Mouse (Mus musculus): ENCODE results near the gene Xpc. TPM values are rescaled to one million over a fixed set of nuclear protein-coding genes. Genes with fewer than 3 reads are reported as not detected.
"Not testable (repeated sequence)": the region's sequence is repeated elsewhere in the genome, so short reads cannot be mapped to it uniquely, and the experiment has no call there.

The Xpc gene
- polyA plus RNA-seq, 1 experiment from 2014 or later, result 29.2 TPM

DNA sequence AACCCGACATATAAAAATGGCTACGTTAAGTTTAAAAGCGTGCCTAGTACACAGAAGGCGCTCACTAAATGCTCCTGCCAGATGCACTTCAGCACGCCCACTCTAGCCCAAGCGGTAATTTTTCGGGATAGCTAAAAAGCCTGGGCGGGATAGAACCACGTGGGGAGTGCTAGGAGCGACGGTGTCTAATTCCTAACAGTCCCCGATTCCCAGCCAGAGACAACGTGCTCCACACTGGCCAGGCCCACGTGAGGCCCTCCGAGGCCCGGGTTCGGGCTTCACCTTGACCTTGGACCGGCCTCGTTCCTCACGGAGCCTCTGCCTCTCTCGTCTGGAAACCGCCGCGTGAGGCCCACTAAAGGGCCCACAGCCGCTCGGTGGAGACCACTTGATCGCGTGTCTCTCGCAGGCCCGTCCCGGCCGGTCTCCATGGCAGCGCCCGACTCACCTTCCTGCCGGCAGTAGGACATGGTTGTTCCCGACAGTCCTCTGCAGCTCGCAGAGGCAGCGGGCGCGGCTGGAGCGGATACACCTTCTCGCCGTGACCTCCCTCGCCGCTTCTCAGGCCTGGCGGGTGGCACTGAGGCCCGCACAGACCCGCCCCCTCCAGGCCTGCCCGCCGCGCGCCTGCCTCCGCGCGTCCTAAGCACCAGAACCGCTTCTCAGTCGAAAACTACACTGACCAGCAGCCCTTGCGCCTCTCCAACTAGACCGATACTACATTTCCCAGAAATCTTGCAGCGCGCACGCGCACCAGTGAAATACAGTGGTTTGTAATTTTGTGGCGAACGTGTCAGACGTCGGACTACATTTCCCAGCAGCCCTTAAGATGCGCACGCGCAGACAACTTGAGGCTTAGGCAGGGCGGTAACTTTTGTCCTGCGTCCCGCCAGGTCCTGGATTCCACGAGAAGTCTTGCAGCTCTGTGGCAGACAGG is 42.6 kb downstream of the Xpc start, which contains the start of the genes Chchd4 and Tmem43:
Chchd4 (minus strand) TSS at position 679 of the 937 bp plus-strand sequence.
Tmem43 (plus strand) TSS at position 836 of the 937 bp plus-strand sequence.
- TF ChIP-seq CTCF (IDR thresholded peaks at IDR 0.05; ENCODE audit: low read depth), result peak; percentile 33
- ATAC-seq (replicated peaks; ENCODE audit: low FRiP score, low read depth) (peak; percentile 94), DNase-seq (ENCODE audit: low spot score) (peak; percentile 100)
- under 1% methylated on average over 74 of the region's 74 CpGs for WGBS
- Histone ChIP-seq H3K9ac (ENCODE audit: low read depth, low read length) (peak within 1 kb of the TSS; percentile 74), H3K9me3 (replicated peaks; ENCODE audit: low read length) (no peaks in the 10 kb centered on the region), H3K27me3 (ENCODE audit: insufficient read depth, low read length) (no peaks in the 10 kb centered on the region), H3K4me3 (replicated peaks; ENCODE audit: low read depth, low read length) (peak within 1 kb of the TSS; percentile 62), H3K4me1 (replicated peaks; ENCODE audit: insufficient read depth, low read length) (peaks cover 10% of the 10 kb centered on the region), H3K36me3 (ENCODE audit: insufficient read depth, low read length) (peaks cover 8% of the 10 kb centered on the region), H3K4me2 (ENCODE audit: low read length) (peak within 1 kb of the TSS; percentile 76), H3K27ac (peak within 1 kb of the TSS; percentile 75)

DNA sequence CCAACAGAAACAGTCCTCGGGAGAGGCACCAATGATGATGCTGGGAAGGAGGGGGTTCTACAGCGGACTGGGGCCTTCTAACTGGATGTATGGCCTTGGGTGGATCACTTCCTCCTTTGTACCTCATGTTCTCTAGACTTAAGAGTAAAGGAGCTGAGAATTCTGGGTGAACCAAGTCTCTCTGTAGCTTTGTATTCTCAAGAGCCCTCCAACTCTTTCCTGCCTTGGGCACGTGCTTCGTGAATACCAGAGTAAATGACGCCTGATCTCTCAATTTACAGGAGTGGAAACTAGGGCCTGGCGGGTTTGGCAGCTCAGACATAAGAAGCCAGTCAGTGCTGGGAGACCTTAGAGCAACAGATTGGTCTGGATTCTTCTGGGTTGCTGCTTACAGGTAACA is 43.4 kb downstream of the Xpc start:
- peaks cover 4% of the 10 kb centered on the region for H3K36me3 ChIP-seq (ENCODE audit: insufficient read depth, low read length)
- DNase-seq (ENCODE audit: low spot score), result peak; percentile 20
- H3K9me3 ChIP-seq (replicated peaks; ENCODE audit: low read length), result no peaks in the 10 kb centered on the region
- no peak overlapping the region for H3K27ac ChIP-seq
- peak overlapping the region; percentile 74; the same call in 1 of the 2 replicates for H3K9ac ChIP-seq (ENCODE audit: low read depth, low read length)
- peak overlapping the region; percentile 62 for H3K4me3 ChIP-seq (replicated peaks; ENCODE audit: low read depth, low read length)
- peaks cover 10% of the 10 kb centered on the region for H3K4me1 ChIP-seq (replicated peaks; ENCODE audit: insufficient read depth, low read length)
- TF ChIP-seq CTCF (IDR thresholded peaks at IDR 0.05; ENCODE audit: low read depth), result no peak
- ATAC-seq (replicated peaks; ENCODE audit: low FRiP score, low read depth), result no peak
- 29% methylated on average over 6 of the region's 6 CpGs for WGBS
- no peaks in the 10 kb centered on the region for H3K27me3 ChIP-seq (ENCODE audit: insufficient read depth, low read length)
- H3K4me2 ChIP-seq (ENCODE audit: low read length), result peak overlapping the region; percentile 73

DNA sequence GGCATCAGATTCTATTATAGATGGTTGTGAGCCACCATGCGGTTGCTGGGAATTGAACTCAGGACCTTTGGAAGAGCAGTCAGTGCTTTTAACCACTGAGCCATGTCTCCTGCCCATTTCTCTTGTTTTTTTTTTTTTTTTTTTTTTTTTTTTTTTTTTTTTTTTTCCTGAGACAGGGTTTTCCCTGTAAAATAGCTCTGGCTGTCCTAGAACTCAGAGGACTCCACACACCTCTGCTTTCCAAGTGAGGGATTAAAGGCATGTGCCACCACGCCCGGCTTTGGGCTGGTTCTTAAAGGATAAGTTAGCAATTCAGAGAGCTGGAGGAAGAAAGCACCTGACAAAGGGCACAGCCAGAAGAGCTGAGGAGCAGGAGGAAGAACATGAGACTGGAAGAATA is 44.3 kb downstream of the Xpc start:
- WGBS, result 91% methylated on average over 3 of the region's 3 CpGs
- not testable (repeated sequence) for H3K4me2 ChIP-seq (ENCODE audit: low read length); H3K27me3 ChIP-seq (ENCODE audit: insufficient read depth, low read length); H3K9ac ChIP-seq (ENCODE audit: low read depth, low read length); H3K27ac ChIP-seq; DNase-seq (ENCODE audit: low spot score); ATAC-seq (replicated peaks; ENCODE audit: low FRiP score, low read depth); H3K4me3 ChIP-seq (replicated peaks; ENCODE audit: low read depth, low read length); H3K36me3 ChIP-seq (ENCODE audit: insufficient read depth, low read length); H3K9me3 ChIP-seq (replicated peaks; ENCODE audit: low read length)
- peaks cover 10% of the 10 kb centered on the region for H3K4me1 ChIP-seq (replicated peaks; ENCODE audit: insufficient read depth, low read length)

DNA sequence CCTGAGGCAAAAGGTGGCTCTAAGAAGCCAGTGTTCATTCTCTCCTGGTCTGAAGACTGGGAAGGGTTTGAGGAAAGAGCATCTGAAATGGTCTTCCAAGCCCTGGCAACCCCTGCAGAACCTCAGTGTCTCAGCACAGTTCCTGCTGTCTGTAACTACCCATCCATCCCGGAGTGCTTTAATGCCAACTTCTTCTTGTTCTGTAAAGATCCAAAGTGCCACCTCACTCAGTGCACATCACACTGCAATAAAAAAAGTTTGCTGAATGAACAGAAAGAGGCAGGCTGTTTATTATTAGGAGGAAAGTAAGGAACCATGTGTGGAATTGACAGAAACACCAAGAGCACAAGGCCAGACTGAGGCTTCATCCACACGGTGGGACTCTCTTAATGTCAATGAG is 45.0 kb downstream of the Xpc start:
- Histone ChIP-seq H3K4me1 (replicated peaks; ENCODE audit: insufficient read depth, low read length) (peaks cover 10% of the 10 kb centered on the region), H3K27me3 (ENCODE audit: insufficient read depth, low read length) (no peaks in the 10 kb centered on the region), H3K4me3 (replicated peaks; ENCODE audit: low read depth, low read length) (no peak overlapping the region), H3K9me3 (replicated peaks; ENCODE audit: low read length) (no peaks in the 10 kb centered on the region), H3K9ac (ENCODE audit: low read depth, low read length) (no peak overlapping the region), H3K27ac (no peak overlapping the region), H3K36me3 (ENCODE audit: insufficient read depth, low read length) (peaks cover 15% of the 10 kb centered on the region), H3K4me2 (ENCODE audit: low read length) (no peak overlapping the region)
- no peak for TF ChIP-seq CTCF (IDR thresholded peaks at IDR 0.05; ENCODE audit: low read depth)
- WGBS, result 82% methylated on average over 2 of the region's 2 CpGs
- ATAC-seq (replicated peaks; ENCODE audit: low FRiP score, low read depth) (no peak), DNase-seq (ENCODE audit: low spot score) (no peak)

DNA sequence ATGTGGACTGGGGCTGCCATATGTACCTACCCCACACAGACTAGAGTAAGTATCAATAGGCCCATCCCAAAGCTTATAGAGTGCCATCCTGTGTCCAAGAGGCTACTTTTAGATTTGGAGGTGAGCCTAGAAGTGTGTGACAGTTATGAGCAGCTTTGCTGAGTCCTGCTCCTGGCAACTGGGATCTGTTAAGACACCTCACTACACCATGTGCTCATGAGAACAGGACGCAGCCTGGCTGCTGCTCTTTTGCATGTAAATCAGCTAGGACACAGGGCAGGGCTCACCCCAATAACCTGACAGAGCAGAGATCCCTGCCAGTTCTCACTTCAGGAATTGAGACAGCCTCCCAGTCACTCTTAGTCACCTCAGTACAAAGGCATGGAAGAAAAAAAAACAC is 48.6 kb downstream of the Xpc start:
- DNase-seq (ENCODE audit: low spot score) (no peak), ATAC-seq (replicated peaks; ENCODE audit: low FRiP score, low read depth) (no peak)
- Histone ChIP-seq H3K4me2 (ENCODE audit: low read length) (no peak overlapping the region), H3K27me3 (ENCODE audit: insufficient read depth, low read length) (no peaks in the 10 kb centered on the region), H3K9me3 (replicated peaks; ENCODE audit: low read length) (no peaks in the 10 kb centered on the region), H3K27ac (no peak overlapping the region), H3K9ac (ENCODE audit: low read depth, low read length) (no peak overlapping the region), H3K4me3 (replicated peaks; ENCODE audit: low read depth, low read length) (no peak overlapping the region), H3K4me1 (replicated peaks; ENCODE audit: insufficient read depth, low read length) (peaks cover under 1% of the 10 kb centered on the region), H3K36me3 (ENCODE audit: insufficient read depth, low read length) (peaks cover 30% of the 10 kb centered on the region)
- TF ChIP-seq CTCF (IDR thresholded peaks at IDR 0.05; ENCODE audit: low read depth), result no peak
- 94% methylated on average over 1 of the region's 1 CpGs for WGBS

DNA sequence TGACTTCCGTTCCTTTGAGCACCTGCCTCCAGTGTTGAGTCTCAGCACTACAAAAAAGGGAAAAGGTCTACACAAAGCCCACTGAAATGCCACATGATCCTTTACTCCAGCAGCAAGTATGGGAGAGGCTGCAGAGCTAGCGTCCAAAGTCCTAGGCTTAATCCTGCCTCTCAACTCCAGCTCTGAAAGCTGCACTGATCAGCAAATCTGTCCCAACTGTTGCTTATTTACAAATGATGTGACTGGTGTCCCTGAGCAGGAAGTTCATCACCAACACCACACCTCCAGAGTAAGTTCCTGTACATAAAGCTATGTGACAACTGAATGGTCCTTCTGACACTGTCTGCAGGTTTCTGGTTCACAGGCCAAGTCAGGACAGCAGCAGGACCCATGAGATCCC is 49.9 kb downstream of the Xpc start:
- Histone ChIP-seq H3K4me2 (ENCODE audit: low read length) (no peak overlapping the region), H3K4me1 (replicated peaks; ENCODE audit: insufficient read depth, low read length) (no peaks in the 10 kb centered on the region), H3K36me3 (ENCODE audit: insufficient read depth, low read length) (peaks cover 30% of the 10 kb centered on the region), H3K27ac (peak overlapping the region; percentile 31), H3K4me3 (replicated peaks; ENCODE audit: low read depth, low read length) (no peak overlapping the region), H3K27me3 (ENCODE audit: insufficient read depth, low read length) (no peaks in the 10 kb centered on the region), H3K9ac (ENCODE audit: low read depth, low read length) (no peak overlapping the region), H3K9me3 (replicated peaks; ENCODE audit: low read length) (no peaks in the 10 kb centered on the region)
- TF ChIP-seq CTCF (IDR thresholded peaks at IDR 0.05; ENCODE audit: low read depth), result no peak
- ATAC-seq (replicated peaks; ENCODE audit: low FRiP score, low read depth), result 0 out of 2 replicates have a peak, but pooled peaks have one; percentile 44
- 79% methylated on average over 2 of the region's 2 CpGs for WGBS
- no peak for DNase-seq (ENCODE audit: low spot score)

Measured in kidney, postnatal 0 days (tissue).